ENCODE assay signal across 8 mouse cellular contexts in the genomic region with DNA sequence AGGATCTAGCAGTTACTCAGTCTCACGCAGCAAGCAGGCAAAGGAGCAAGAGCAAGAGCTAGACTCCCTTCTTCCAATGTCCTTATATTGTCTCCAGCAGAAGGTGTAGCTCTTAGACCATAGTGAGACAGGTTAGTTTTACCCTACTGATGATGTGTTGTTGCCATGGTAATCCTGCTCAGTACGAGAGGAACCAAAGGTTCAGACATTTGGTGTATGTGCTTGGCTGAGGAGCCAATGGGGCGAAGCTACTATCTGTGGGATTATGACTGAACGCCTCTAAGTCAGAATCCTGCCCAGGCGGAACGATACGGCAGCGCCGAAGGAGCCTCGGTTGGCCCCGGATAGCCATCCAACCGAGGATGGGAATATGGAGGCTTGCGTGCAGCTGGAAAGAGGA. TPM values are rescaled to one million over a fixed set of nuclear protein-coding genes. Genes with fewer than 3 reads are reported as not detected.
DNase-seq lines count a peak whose midpoint lies in the region; TF ChIP-seq lines count a peak whose summit lies in the region.
"Not testable (repeated sequence)": the region's sequence is repeated elsewhere in the genome, so short reads cannot be mapped to it uniquely, and the experiment has no call there.

No protein-coding gene starts in this region.

- TF ChIP-seq CTCF in left cerebral cortex, adult 2 months (IDR thresholded peaks at IDR 0.05), result not testable (repeated sequence)

- intact Hi-C loops in left cerebral cortex, adult 2 months (cut with DNase I), result not testable (repeated sequence)

- DNase-seq in WW6 (ENCODE audit: low read depth, low spot score), result peak; percentile 45
- DNase-seq in embryo, embryonic 10 days (ENCODE audit: low spot score), result peak; percentile 31
- peak; percentile 74 for DNase-seq in gastrocnemius, postnatal 25 days
- DNase-seq in induced T-regulatory cell, adult 2 months (ENCODE audit: low read depth), result peak; percentile 73
- peak; percentile 94 to 99 for DNase-seq in left cerebral cortex, adult 2 months (ENCODE audit: extremely low spot score in 1 of 2, low spot score in 2 of 2)
- peak; percentile 96 for DNase-seq in lung, postnatal 36 days
- DNase-seq in right cerebral cortex, adult 18-20 months, result peak; percentile 96
- peak; percentile 88 for DNase-seq in urinary bladder, postnatal 14 days (ENCODE audit: low spot score)

- H3K4me3 ChIP-seq in left cerebral cortex, adult 2 months, result not testable (repeated sequence)

- not testable (repeated sequence) for H3K27ac ChIP-seq in left cerebral cortex, adult 2 months

RNA-seq across cellular contexts. Expression of a gene that starts 38.9 kb away (rescaled TPM):
- total RNA-seq in gastrocnemius, postnatal 25 days (2021), result 1,000 to 10,000 TPM; 1,018 to 1,234 TPM
- 1 to 10 TPM; 1.6 to 2.2 TPM for total RNA-seq in left cerebral cortex, adult 2 months (2021)

RNA-seq across cellular contexts. Expression of a gene that starts 39.1 kb away (rescaled TPM):
- total RNA-seq in gastrocnemius, postnatal 25 days (2021), result 100 to 1,000 TPM; 404 to 431 TPM
- total RNA-seq in left cerebral cortex, adult 2 months (2021), result 10 to 100 TPM; 39.0 to 43.4 TPM

Comparison
In these comparisons a context has a peak if more than half of its experiments do, and no peak if none do; other contexts are left out.
1. DNase-seq: peak in every context shown above with its lines; median percentile 96 in left cerebral cortex, adult 2 months; 96 in lung, postnatal 36 days; 96 in right cerebral cortex, adult 18-20 months; 88 in urinary bladder, postnatal 14 days; 74 in gastrocnemius, postnatal 25 days; 73 in induced T-regulatory cell, adult 2 months; 45 in WW6; 31 in embryo, embryonic 10 days.
2. RNA of a gene that starts 38.9 kb away (total RNA-seq): 1,018 to 1,234 TPM in gastrocnemius, postnatal 25 days; 1.6 to 2.2 TPM in left cerebral cortex, adult 2 months; every median in the first group is over 100 times any median in the second.
3. RNA of a gene that starts 39.1 kb away (total RNA-seq): 404 to 431 TPM in gastrocnemius, postnatal 25 days; 39.0 to 43.4 TPM in left cerebral cortex, adult 2 months; every median in the first group is over 4 times any median in the second.